Mouse (Mus musculus) heart, embryonic 11.5 days (tissue): ENCODE data around the gene Styk1. TPM values are rescaled to one million over a fixed set of nuclear protein-coding genes. Genes with fewer than 3 reads are reported as not detected.
"Not testable (repeated sequence)": the region's sequence is repeated elsewhere in the genome, so short reads cannot be mapped to it uniquely, and the experiment has no call there.

Source experiments
- ATAC-seq: fragments of 200-750 bp; cut with Nextera tagmentation; replicated peaks from 2 replicates; pipeline ENCODE4 v1.8.0; 2017; ENCODE audit warnings: moderate library complexity; ENCODE audit not compliant: insufficient number of reproducible peaks, low FRiP score, low TSS enrichment
- H3K27ac ChIP-seq: fragments of 300-500 bp; sonication (generic); 2 replicates; pipeline ENCODE4 v1.5.1; 2014; ENCODE audit warnings: mild to moderate bottlenecking, low read depth, low read length
- H3K27me3 ChIP-seq: fragments of 300-500 bp; sonication (generic); 2 replicates; pipeline ENCODE4 v1.6.1; 2014; ENCODE audit warnings: mild to moderate bottlenecking, low read length, mixed read lengths; ENCODE audit not compliant: control insufficient read depth, insufficient read depth
- H3K36me3 ChIP-seq: fragments of 300-500 bp; sonication (generic); 2 replicates; pipeline ENCODE4 v1.6.1; 2014; ENCODE audit warnings: mild to moderate bottlenecking, low read length, moderate library complexity, mixed read lengths; ENCODE audit not compliant: control insufficient read depth, insufficient read depth
- H3K4me1 ChIP-seq: fragments of 300-500 bp; sonication (generic); 2 replicates; pipeline ENCODE4 v1.6.1; 2014; ENCODE audit warnings: low read length; ENCODE audit not compliant: control insufficient read depth, insufficient read depth
- H3K4me2 ChIP-seq: fragments of 300-500 bp; sonication (generic); 2 replicates; pipeline ENCODE4 v1.6.1; 2014; ENCODE audit warnings: mild to moderate bottlenecking, moderate library complexity
- H3K4me3 ChIP-seq: fragments of 300-500 bp; sonication (generic); 2 replicates; pipeline ENCODE4 v1.5.1; 2014; ENCODE audit warnings: low read depth, low read length
- H3K9ac ChIP-seq: fragments of 300-500 bp; sonication (generic); 2 replicates; pipeline ENCODE4 v1.6.1; 2014; ENCODE audit warnings: mild to moderate bottlenecking, low read depth, low read length, moderate library complexity
- H3K9me3 ChIP-seq: fragments of 300-500 bp; sonication (generic); replicated peaks from 2 replicates; pipeline ENCODE4 v1.6.1; 2016; ENCODE audit warnings: low read length; ENCODE audit not compliant: control insufficient read depth
- WGBS: fragments of 180-500 bp; shearing (Covaris S2); extraction: QIAGEN DNeasy Blood & Tissue Kit; methylation state at CpG from one replicate; pipeline ENCODE4 v1.1.7; 2014; ENCODE audit not compliant: insufficient replicate concordance; 5-methylcytosine and 5-hydroxymethylcytosine counted together
- polyA plus RNA-seq: library from polyadenylated mRNA; unstranded; fragments of >200 nt; fragmentation: Nextera tagmentation; extraction: Ambion mirVana; gene quantifications from 2 replicates; pipeline ENCODE4 v1.2.1, GENCODE M21; 2014

Styk1 gene
- polyA plus RNA-seq, 1 experiment from 2014 or later, result 0.73 TPM

GRCm38 (mm10) chr6:131292276-131292990 lies 61.0 kb downstream of the Styk1 start:
- H3K27ac ChIP-seq, result 0 out of 2 replicates have a peak overlapping the region, but pooled peaks have one; percentile 22
- WGBS, result 17% methylated on average over 10 of the region's 10 CpGs

GRCm38 (mm10) chr6:131290430-131290829 lies 63.0 kb downstream of the Styk1 start:
- no peaks in the 10 kb centered on the region for H3K27me3 ChIP-seq
- no peak overlapping the region for H3K9ac ChIP-seq
- no peaks in the 10 kb centered on the region; the same call in 1 of the 2 replicates for H3K36me3 ChIP-seq
- no peaks in the 10 kb centered on the region for H3K9me3 ChIP-seq
- no peak overlapping the region for H3K27ac ChIP-seq
- no peak overlapping the region for H3K4me3 ChIP-seq
- H3K4me1 ChIP-seq, result peaks cover 6% of the 10 kb centered on the region; the same call in 1 of the 2 replicates
- no peak for ATAC-seq
- 16% methylated on average over 2 of the region's 2 CpGs for WGBS
- H3K4me2 ChIP-seq, result no peak overlapping the region

More at GRCm38 (mm10) chr6:131292276-131292990, 61.0 kb downstream of the Styk1 start:
- peak overlapping the region; percentile 74 for H3K4me3 ChIP-seq
- no peaks in the 10 kb centered on the region for H3K27me3 ChIP-seq
- peak overlapping the region; percentile 77 for H3K4me2 ChIP-seq
- 0 out of 2 replicates have a peak, but pooled peaks have one; percentile 11 for ATAC-seq
- H3K9me3 ChIP-seq, result no peaks in the 10 kb centered on the region
- H3K36me3 ChIP-seq, result no peaks in the 10 kb centered on the region
- H3K9ac ChIP-seq, result peak overlapping the region; percentile 93
- peaks cover 6% of the 10 kb centered on the region; the same call in 1 of the 2 replicates for H3K4me1 ChIP-seq

- H3K9me3 ChIP-seq, H3K27me3 ChIP-seq, H3K4me2 ChIP-seq, H3K36me3 ChIP-seq, ATAC-seq, H3K4me1 ChIP-seq, H3K9ac ChIP-seq, H3K27ac ChIP-seq, H3K4me3 ChIP-seq: not testable (repeated sequence)
- WGBS, result 97% methylated on average over 2 of the region's 2 CpGs
Observed at GRCm38 (mm10) chr6:131278160-131278559, 75.2 kb downstream of the Styk1 start.

- H3K4me3 ChIP-seq, result no peak overlapping the region
- H3K27me3 ChIP-seq, result no peaks in the 10 kb centered on the region
- no peaks in the 10 kb centered on the region for H3K9me3 ChIP-seq
- no peak overlapping the region for H3K27ac ChIP-seq
- no peak for ATAC-seq
- H3K36me3 ChIP-seq, result 0 out of 2 replicates have a peak, but pooled peaks cover 2% of the 10 kb centered on the region
- no peak overlapping the region for H3K9ac ChIP-seq
- no peaks in the 10 kb centered on the region for H3K4me1 ChIP-seq
- H3K4me2 ChIP-seq, result no peak overlapping the region
- 74% methylated on average over 4 of the region's 4 CpGs for WGBS
Observed at GRCm38 (mm10) chr6:131276659-131277058, 76.7 kb downstream of the Styk1 start.

GRCm38 (mm10) chr6:131272311-131272710 lies 81.1 kb downstream of the Styk1 start:
- Histone ChIP-seq H3K27ac (no peak overlapping the region), H3K9me3 (no peaks in the 10 kb centered on the region), H3K4me1 (no peaks in the 10 kb centered on the region), H3K9ac (no peak overlapping the region), H3K4me2 (no peak overlapping the region), H3K4me3 (no peak overlapping the region), H3K36me3 (0 out of 2 replicates have a peak, but pooled peaks cover 2% of the 10 kb centered on the region), H3K27me3 (no peaks in the 10 kb centered on the region)
- 78% methylated on average over 1 of the region's 1 CpGs for WGBS
- no peak for ATAC-seq

- no peak overlapping the region for H3K4me2 ChIP-seq
- WGBS, result 63% methylated on average over 1 of the region's 1 CpGs
- H3K4me3 ChIP-seq, result no peak overlapping the region
- no peaks in the 10 kb centered on the region for H3K9me3 ChIP-seq
- no peaks in the 10 kb centered on the region for H3K27me3 ChIP-seq
- H3K36me3 ChIP-seq, result no peaks in the 10 kb centered on the region
- no peak for ATAC-seq
- H3K9ac ChIP-seq, result no peak overlapping the region
- no peak overlapping the region for H3K27ac ChIP-seq
- no peaks in the 10 kb centered on the region for H3K4me1 ChIP-seq
Observed at GRCm38 (mm10) chr6:131270312-131270711, 83.1 kb downstream of the Styk1 start.

- WGBS, result 77% methylated on average over 2 of the region's 2 CpGs
- H3K4me1 ChIP-seq, result no peaks in the 10 kb centered on the region
- H3K36me3 ChIP-seq, result no peaks in the 10 kb centered on the region
- H3K27ac ChIP-seq, result no peak overlapping the region
- H3K9ac ChIP-seq, result no peak overlapping the region
- no peak overlapping the region for H3K4me2 ChIP-seq
- no peak for ATAC-seq
- no peaks in the 10 kb centered on the region for H3K27me3 ChIP-seq
- H3K9me3 ChIP-seq, result no peaks in the 10 kb centered on the region
- no peak overlapping the region for H3K4me3 ChIP-seq
Observed at GRCm38 (mm10) chr6:131269599-131269998, 83.8 kb downstream of the Styk1 start.

- no peak for ATAC-seq
- no peaks in the 10 kb centered on the region for H3K27me3 ChIP-seq
- H3K4me2 ChIP-seq, result no peak overlapping the region
- H3K27ac ChIP-seq, result no peak overlapping the region
- H3K36me3 ChIP-seq, result no peaks in the 10 kb centered on the region
- no peaks in the 10 kb centered on the region for H3K4me1 ChIP-seq
- H3K4me3 ChIP-seq, result no peak overlapping the region
- no peak overlapping the region for H3K9ac ChIP-seq
- no peaks in the 10 kb centered on the region for H3K9me3 ChIP-seq
- 82% methylated on average over 5 of the region's 5 CpGs for WGBS
Observed at GRCm38 (mm10) chr6:131264175-131264574, 89.2 kb downstream of the Styk1 start.

- Histone ChIP-seq H3K4me3 (no peak overlapping the region), H3K4me1 (no peaks in the 10 kb centered on the region), H3K9me3 (no peaks in the 10 kb centered on the region), H3K36me3 (no peaks in the 10 kb centered on the region), H3K27ac (no peak overlapping the region), H3K27me3 (no peaks in the 10 kb centered on the region), H3K4me2 (no peak overlapping the region), H3K9ac (no peak overlapping the region)
- no peak for ATAC-seq
- 54% methylated on average over 3 of the region's 3 CpGs for WGBS
Observed at GRCm38 (mm10) chr6:131262778-131263177, 90.6 kb downstream of the Styk1 start.
